Mouse (Mus musculus) layer of hippocampus, postnatal 14 days (tissue): ENCODE data around the gene Hddc2. TPM values are rescaled to one million over a fixed set of nuclear protein-coding genes. Genes with fewer than 3 reads are reported as not detected.

Experiments
- DNase-seq, 2 experiments: peaks; one replicate each; pipeline ENCODE4 v3.0.0; 2021 to 2022; ENCODE audit warnings: low spot score in 2 of 2, mixed read lengths in 1 of 2
- long read RNA-seq, 2 experiments: library from polyadenylated mRNA; stranded (forward); transcript quantifications; one replicate each; pipeline ENCODE4 v2.0.0; 2021
- total RNA-seq, 2 experiments: library from RNA; stranded (reverse); gene quantifications; 2 replicates each; pipeline ENCODE4 v1.2.3; 2021

Gene Hddc2
- 10 to 100 TPM; 29.8 to 30.9 TPM for total RNA-seq
- long read RNA-seq, experiment 1, transcript Hddc2-201 (6 exons, 858 nt), result major isoform, 14 of 15 reads
- long read RNA-seq, experiment 1, partial matches to known transcripts, result 0 of 15 reads
- long read RNA-seq, experiment 1, other reads (novel, unspliced or antisense), result 1 of 15 reads
- long read RNA-seq, experiment 2, transcript Hddc2-201 (6 exons, 858 nt), result major isoform, 24 of 28 reads
- long read RNA-seq, experiment 2, partial matches to known transcripts, result 1 of 28 reads
- long read RNA-seq, experiment 2, other reads (novel, unspliced or antisense), result 2 of 28 reads

- DNase-seq, result peak; percentile 54 to 57
These were observed at the start of gene Hddc2 for GRCm38 (mm10) chr10:31312865-31313848. TSS of gene Hddc2 (plus strand) at chr10:31313383.

DNA sequence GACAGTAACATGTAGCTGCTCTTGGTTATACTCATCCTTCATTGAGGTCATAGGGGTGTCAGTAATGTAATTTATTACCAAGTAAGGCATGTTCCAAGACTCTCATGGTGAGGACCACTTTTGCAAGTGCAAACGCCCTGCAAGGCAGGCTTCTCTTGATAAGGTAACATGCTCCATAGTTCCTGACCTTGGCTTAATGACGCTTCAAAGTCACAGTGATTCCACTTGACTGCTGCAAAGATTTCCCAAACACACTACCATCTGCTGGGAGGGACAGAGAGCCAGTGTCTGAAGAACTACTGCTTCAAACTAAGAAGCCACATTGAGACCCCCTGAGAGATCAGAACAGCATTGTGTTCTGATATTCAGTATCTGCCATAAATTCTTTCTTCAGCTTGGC, 40.4 kb upstream of the Hddc2 start:
- no peak for DNase-seq

DNA sequence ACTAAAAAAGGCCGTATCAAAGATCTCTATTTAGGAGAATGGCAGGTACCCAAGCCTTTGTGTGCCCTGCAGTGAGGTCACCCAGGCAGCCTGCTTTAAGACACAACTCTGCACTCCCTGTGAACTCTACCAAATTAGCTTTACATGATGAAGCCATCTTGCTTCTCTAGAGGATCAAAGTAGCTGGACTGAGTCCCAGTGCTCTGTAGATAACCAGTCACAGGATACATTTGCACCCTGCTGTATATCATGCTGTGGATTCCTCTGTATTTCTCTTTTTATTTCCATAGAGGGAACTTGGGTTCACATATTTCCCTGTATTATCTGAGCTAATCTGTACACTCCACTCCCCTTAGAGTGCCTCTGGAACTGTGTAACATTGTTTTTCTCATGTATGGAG, 40.0 kb upstream of the Hddc2 start:
- no peak for DNase-seq

DNA sequence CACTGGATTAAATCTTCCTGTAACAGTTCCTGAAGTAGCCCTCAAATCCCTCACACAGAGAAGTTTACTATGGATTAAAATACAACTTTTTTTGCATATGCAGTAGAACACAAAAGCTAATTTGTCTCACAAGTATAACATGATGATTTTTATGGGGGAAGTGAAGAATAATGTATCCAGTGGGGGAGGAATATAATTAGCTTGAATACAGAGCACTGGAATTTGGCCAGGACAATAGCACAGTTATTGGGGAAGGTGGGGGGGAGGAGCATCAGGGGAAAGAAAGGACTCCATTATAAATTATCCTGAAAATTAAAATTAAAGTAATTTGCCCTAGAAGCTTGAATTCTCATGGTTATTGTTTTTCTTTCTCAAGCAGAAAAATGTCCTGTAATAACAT, 25.4 kb upstream of the Hddc2 start:
- no peak for DNase-seq

GRCm38 (mm10) chr10:31288697-31289390, 24.3 kb upstream of the Hddc2 start:
- no peak for DNase-seq

GRCm38 (mm10) chr10:31295705-31296104, 17.5 kb upstream of the Hddc2 start:
- peak in 1 of 2 experiments; percentile 33 for DNase-seq

- DNase-seq, result no peak
These were observed 16.7 kb upstream of the Hddc2 start for GRCm38 (mm10) chr10:31296458-31296857.

DNA sequence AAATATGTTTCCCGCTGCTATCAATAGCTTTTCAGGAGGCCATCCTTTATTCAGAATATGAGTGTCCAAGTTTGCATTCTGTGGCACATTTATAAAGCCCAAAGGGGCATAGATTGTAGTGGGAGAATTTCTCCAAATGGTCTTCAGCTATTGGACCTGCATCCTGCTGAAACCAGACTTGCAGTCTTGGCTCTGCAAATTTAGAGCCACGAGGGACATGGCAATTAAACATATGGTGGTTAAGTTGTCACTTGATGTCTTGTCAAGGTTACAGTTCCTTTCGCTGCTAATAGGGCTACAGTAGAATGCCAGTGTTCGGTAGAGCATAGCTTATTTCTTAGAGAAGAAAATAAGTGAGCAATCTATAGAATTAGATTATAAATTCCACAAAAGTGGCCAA, 16.1 kb upstream of the Hddc2 start:
- no peak for DNase-seq

GRCm38 (mm10) chr10:31298263-31298662, 14.9 kb upstream of the Hddc2 start:
- no peak for DNase-seq

- DNase-seq, result peak; percentile 54 to 81
These were observed 14.1 kb upstream of the Hddc2 start for GRCm38 (mm10) chr10:31298921-31299574.

DNA sequence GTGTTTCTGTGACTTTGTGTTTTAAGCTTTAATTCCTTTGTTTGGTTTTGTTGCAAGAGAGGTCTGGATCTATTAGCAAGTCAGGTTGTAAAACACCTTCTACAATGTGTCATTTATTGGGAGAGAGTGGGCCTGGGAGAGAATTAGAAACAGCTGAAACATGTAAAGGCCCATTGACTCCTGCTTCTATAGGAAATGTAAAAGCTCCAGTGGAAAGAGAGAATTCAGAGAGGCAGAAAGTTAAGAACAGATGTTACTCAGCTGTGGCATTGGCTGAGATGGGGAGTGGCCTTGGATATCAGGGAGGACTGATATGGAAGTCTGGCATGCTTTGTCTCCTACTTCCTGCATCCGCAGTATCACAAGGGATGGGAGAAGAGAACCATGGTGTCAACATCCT, 12.9 kb upstream of the Hddc2 start:
- no peak for DNase-seq

DNA sequence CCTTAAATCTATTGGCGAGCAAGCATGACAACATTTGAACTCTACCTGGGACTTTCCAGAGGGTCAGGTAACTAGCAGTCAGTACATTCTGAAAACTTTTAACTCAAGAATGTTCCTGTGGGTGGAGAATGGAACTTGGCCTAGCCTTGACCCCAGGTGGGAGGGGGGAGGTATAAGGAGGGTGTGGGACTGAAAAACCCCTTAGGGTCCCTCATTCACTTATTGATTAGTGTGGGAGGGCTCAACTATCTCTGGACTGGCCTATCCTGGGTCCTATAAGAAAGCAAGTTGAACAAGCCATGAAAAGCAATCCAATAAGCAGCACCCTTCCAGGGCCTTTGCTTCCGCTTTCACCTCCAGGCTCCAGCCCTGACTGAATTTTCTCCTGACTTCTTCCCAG, 9.7 kb upstream of the Hddc2 start:
- no peak for DNase-seq

DNA sequence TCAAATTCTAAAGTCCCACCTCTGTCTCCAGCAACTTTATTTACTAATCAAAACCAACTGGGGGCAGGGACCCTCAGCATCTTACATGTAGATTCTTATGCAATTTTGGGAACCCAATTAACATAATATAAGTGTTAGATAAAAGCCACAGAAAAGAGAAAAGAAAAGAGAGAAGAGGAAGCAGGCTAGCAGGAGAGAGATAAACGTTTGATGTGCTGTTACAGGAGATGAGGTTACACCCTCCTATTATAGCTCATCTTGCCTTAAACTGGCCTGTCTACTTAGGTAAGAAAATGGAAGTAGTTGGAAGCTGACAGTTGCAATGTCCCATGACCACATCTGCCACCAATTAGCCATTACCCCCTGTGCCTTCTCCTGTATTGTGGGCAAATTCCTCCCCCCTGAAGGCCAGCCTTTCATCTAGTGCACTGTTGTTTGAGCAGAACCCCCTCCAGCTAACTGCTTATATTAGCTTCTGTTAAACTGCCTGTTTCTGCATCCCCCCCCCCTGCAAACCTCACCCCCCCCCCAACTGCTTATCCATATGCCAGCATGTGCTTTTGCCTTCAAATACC, 6.1 kb upstream of the Hddc2 start:
- no peak for DNase-seq

- peak in 1 of 2 experiments; percentile 26 for DNase-seq
These were observed 5.3 kb downstream of the Hddc2 start for GRCm38 (mm10) chr10:31318491-31318890.

DNA sequence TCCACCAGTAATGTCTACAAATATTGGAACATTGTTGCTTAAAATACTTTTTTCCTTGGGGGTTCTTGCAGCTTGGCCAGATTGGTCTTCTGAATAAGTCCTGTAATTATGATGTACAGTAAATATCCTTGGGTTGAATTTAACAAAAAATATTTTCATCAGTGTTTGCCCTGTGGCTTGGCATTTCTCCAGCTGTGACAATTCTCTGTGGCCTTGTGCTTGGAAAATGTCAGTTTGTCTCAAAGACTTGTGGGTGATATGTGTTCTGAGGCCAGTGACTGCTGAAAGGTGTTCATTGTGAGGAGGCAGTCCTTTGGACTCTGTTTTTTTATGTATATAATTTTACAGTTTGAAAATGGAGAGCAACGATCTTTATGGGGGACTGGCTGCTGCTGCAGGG, 16.3 kb downstream of the Hddc2 start:
- no peak for DNase-seq

- DNase-seq, result no peak
These were observed 17.2 kb downstream of the Hddc2 start for GRCm38 (mm10) chr10:31330286-31330962.

GRCm38 (mm10) chr10:31331225-31331775, 18.1 kb downstream of the Hddc2 start:
- peak in 1 of 2 experiments; percentile 14 for DNase-seq

DNA sequence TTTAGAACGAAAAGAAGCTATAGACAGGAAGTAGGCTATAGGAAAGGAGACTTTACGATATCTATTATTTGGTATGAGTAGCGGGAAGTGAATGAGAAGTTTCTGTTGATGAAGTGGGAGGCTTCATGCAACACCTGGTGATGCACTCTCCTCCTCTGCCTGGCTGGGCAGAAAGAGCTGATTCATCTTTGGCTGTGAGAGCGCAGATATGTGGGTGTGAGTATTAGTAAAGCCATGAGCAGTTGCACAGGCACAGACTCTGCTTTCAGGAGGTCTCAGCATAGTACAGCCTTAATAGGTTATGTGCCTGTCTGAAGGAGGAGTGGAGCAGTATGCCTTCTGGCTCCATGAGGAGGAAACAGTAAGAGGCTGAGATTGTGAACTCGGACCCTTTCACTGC, 23.2 kb downstream of the Hddc2 start:
- DNase-seq, result no peak

DNA sequence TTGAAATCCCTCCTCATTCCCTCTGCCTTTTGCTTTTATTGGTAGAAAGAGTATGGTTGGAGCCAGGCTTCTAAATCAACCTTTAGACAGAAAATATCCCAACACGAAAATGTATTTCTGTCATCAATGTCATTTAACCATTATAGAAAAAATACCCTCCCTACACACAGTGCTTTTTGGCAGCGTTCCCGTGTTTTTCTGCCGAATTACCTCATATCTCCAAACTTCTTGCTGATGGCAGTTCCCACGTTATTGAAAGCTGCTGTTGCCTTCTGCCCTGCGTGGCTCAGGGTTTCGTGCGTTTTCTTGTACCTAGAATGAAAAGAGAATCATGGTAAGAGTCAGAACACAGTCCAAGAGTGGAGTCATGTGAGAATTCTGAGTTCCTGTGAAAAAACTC, 33.2 kb downstream of the Hddc2 start:
- no peak for DNase-seq

GRCm38 (mm10) chr10:31351056-31351455, 37.9 kb downstream of the Hddc2 start:
- DNase-seq, result no peak
